Mouse (Mus musculus): ENCODE data around the gene Spint5. TPM values are rescaled to one million over a fixed set of nuclear protein-coding genes. Genes with fewer than 3 reads are reported as not detected.
"Not testable (repeated sequence)": the region's sequence is repeated elsewhere in the genome, so short reads cannot be mapped to it uniquely, and the experiment has no call there.

Gene Spint5
- polyA plus RNA-seq, 1 experiment from 2014 or later, result not detected

- H3K27ac ChIP-seq, result no peak overlapping the region
- H3K9ac ChIP-seq, result no peak overlapping the region
- no peaks in the 10 kb centered on the region for H3K4me1 ChIP-seq
- no peak overlapping the region for H3K4me2 ChIP-seq
- no peak for ATAC-seq (replicated peaks)
- H3K9me3 ChIP-seq, result no peaks in the 10 kb centered on the region
- H3K27me3 ChIP-seq (replicated peaks), result no peaks in the 10 kb centered on the region
- H3K36me3 ChIP-seq (replicated peaks), result no peaks in the 10 kb centered on the region
- 80% methylated on average over 5 of the region's 5 CpGs for WGBS
- no peak overlapping the region for H3K4me3 ChIP-seq
These were observed 10.9 kb upstream of the Spint5 start for GRCm38 (mm10) chr2:164704235-164704634.

GRCm38 (mm10) chr2:164705328-164705727 lies 9.8 kb upstream of the Spint5 start:
- Histone ChIP-seq H3K27me3 (replicated peaks) (no peaks in the 10 kb centered on the region), H3K4me3 (no peak overlapping the region), H3K4me2 (no peak overlapping the region), H3K9me3 (no peaks in the 10 kb centered on the region), H3K27ac (no peak overlapping the region), H3K36me3 (replicated peaks) (no peaks in the 10 kb centered on the region), H3K4me1 (no peaks in the 10 kb centered on the region), H3K9ac (no peak overlapping the region)
- WGBS, result 90% methylated on average over 6 of the region's 6 CpGs
- no peak for ATAC-seq (replicated peaks)

- Histone ChIP-seq H3K4me3 (no peak overlapping the region), H3K36me3 (replicated peaks) (no peaks in the 10 kb centered on the region), H3K27ac (no peak overlapping the region), H3K9ac (no peak overlapping the region), H3K9me3 (no peaks in the 10 kb centered on the region), H3K4me1 (no peaks in the 10 kb centered on the region), H3K4me2 (no peak overlapping the region), H3K27me3 (replicated peaks) (no peaks in the 10 kb centered on the region)
- 90% methylated on average over 14 of the region's 14 CpGs for WGBS
- no peak for ATAC-seq (replicated peaks)
These were observed 9.1 kb upstream of the Spint5 start for GRCm38 (mm10) chr2:164705991-164706390.

GRCm38 (mm10) chr2:164716194-164716786 lies 1.2 kb downstream of the Spint5 start:
- H3K9me3 ChIP-seq; H3K4me3 ChIP-seq; H3K27me3 ChIP-seq (replicated peaks); H3K9ac ChIP-seq; H3K36me3 ChIP-seq (replicated peaks); H3K4me2 ChIP-seq; ATAC-seq (replicated peaks); H3K27ac ChIP-seq; H3K4me1 ChIP-seq: not testable (repeated sequence)
- WGBS, result 93% methylated on average over 23 of the region's 23 CpGs

GRCm38 (mm10) chr2:164723276-164723675 lies 8.2 kb downstream of the Spint5 start:
- ATAC-seq (replicated peaks), result no peak
- no peak overlapping the region for H3K27ac ChIP-seq
- no peak overlapping the region for H3K4me2 ChIP-seq
- H3K9me3 ChIP-seq, result no peaks in the 10 kb centered on the region
- 66% methylated on average over 4 of the region's 4 CpGs for WGBS
- no peaks in the 10 kb centered on the region for H3K27me3 ChIP-seq (replicated peaks)
- H3K9ac ChIP-seq, result no peak overlapping the region
- H3K36me3 ChIP-seq (replicated peaks), result no peaks in the 10 kb centered on the region
- no peaks in the 10 kb centered on the region for H3K4me1 ChIP-seq
- H3K4me3 ChIP-seq, result no peak overlapping the region

- 21% methylated on average over 6 of the region's 6 CpGs for WGBS
- H3K9ac ChIP-seq, result no peak overlapping the region
- H3K4me1 ChIP-seq, result no peaks in the 10 kb centered on the region
- H3K4me2 ChIP-seq, result no peak overlapping the region
- no peak for ATAC-seq (replicated peaks)
- H3K27me3 ChIP-seq (replicated peaks), result no peaks in the 10 kb centered on the region
- no peaks in the 10 kb centered on the region for H3K9me3 ChIP-seq
- no peak overlapping the region for H3K4me3 ChIP-seq
- H3K27ac ChIP-seq, result no peak overlapping the region
- H3K36me3 ChIP-seq (replicated peaks), result no peaks in the 10 kb centered on the region
These were observed 11.0 kb downstream of the Spint5 start for GRCm38 (mm10) chr2:164725895-164726619.

GRCm38 (mm10) chr2:164731719-164732118 lies 16.6 kb downstream of the Spint5 start:
- Histone ChIP-seq H3K4me1 (no peaks in the 10 kb centered on the region), H3K4me2 (no peak overlapping the region), H3K36me3 (replicated peaks) (no peaks in the 10 kb centered on the region), H3K9me3 (no peaks in the 10 kb centered on the region), H3K27me3 (replicated peaks) (no peaks in the 10 kb centered on the region), H3K27ac (no peak overlapping the region), H3K4me3 (no peak overlapping the region), H3K9ac (no peak overlapping the region)
- ATAC-seq (replicated peaks), result no peak
- 86% methylated on average over 5 of the region's 5 CpGs for WGBS

GRCm38 (mm10) chr2:164733259-164733658 lies 18.2 kb downstream of the Spint5 start:
- H3K9ac ChIP-seq, result no peak overlapping the region
- no peaks in the 10 kb centered on the region for H3K27me3 ChIP-seq (replicated peaks)
- no peaks in the 10 kb centered on the region for H3K4me1 ChIP-seq
- 93% methylated on average over 2 of the region's 2 CpGs for WGBS
- H3K36me3 ChIP-seq (replicated peaks), result no peaks in the 10 kb centered on the region
- no peak overlapping the region for H3K4me2 ChIP-seq
- ATAC-seq (replicated peaks), result no peak
- H3K4me3 ChIP-seq, result no peak overlapping the region
- no peaks in the 10 kb centered on the region for H3K9me3 ChIP-seq
- H3K27ac ChIP-seq, result no peak overlapping the region

- Histone ChIP-seq H3K9ac (no peak overlapping the region), H3K4me2 (no peak overlapping the region), H3K4me3 (no peak overlapping the region), H3K36me3 (replicated peaks) (no peaks in the 10 kb centered on the region), H3K27me3 (replicated peaks) (no peaks in the 10 kb centered on the region), H3K27ac (no peak overlapping the region), H3K4me1 (no peaks in the 10 kb centered on the region), H3K9me3 (no peaks in the 10 kb centered on the region)
- 90% methylated on average over 5 of the region's 5 CpGs for WGBS
- no peak for ATAC-seq (replicated peaks)
These were observed 19.7 kb downstream of the Spint5 start for GRCm38 (mm10) chr2:164734839-164735238.

GRCm38 (mm10) chr2:164735446-164735845 lies 20.3 kb downstream of the Spint5 start:
- no peak overlapping the region for H3K9ac ChIP-seq
- no peak overlapping the region for H3K4me2 ChIP-seq
- H3K27me3 ChIP-seq (replicated peaks), result no peaks in the 10 kb centered on the region
- no peak overlapping the region for H3K27ac ChIP-seq
- no peak overlapping the region for H3K4me3 ChIP-seq
- H3K9me3 ChIP-seq, result no peaks in the 10 kb centered on the region
- ATAC-seq (replicated peaks), result no peak
- WGBS, result 90% methylated on average over 5 of the region's 5 CpGs
- no peaks in the 10 kb centered on the region for H3K36me3 ChIP-seq (replicated peaks)
- no peaks in the 10 kb centered on the region for H3K4me1 ChIP-seq

GRCm38 (mm10) chr2:164737377-164738090 lies 22.4 kb downstream of the Spint5 start:
- Histone ChIP-seq H3K9ac (no peak overlapping the region), H3K36me3 (replicated peaks) (no peaks in the 10 kb centered on the region), H3K4me3 (no peak overlapping the region), H3K4me1 (no peaks in the 10 kb centered on the region), H3K27me3 (replicated peaks) (no peaks in the 10 kb centered on the region), H3K9me3 (no peaks in the 10 kb centered on the region), H3K4me2 (no peak overlapping the region), H3K27ac (no peak overlapping the region)
- 75% methylated on average over 3 of the region's 3 CpGs for WGBS
- ATAC-seq (replicated peaks), result no peak

- H3K9ac ChIP-seq, result no peak overlapping the region
- H3K36me3 ChIP-seq (replicated peaks), result no peaks in the 10 kb centered on the region
- WGBS, result 65% methylated on average over 7 of the region's 7 CpGs
- H3K9me3 ChIP-seq, result no peaks in the 10 kb centered on the region
- H3K27me3 ChIP-seq (replicated peaks), result no peaks in the 10 kb centered on the region
- no peak overlapping the region for H3K4me3 ChIP-seq
- peaks cover 1% of the 10 kb centered on the region for H3K4me1 ChIP-seq
- no peak overlapping the region for H3K4me2 ChIP-seq
- ATAC-seq (replicated peaks), result no peak
- no peak overlapping the region for H3K27ac ChIP-seq
These were observed 24.8 kb downstream of the Spint5 start for GRCm38 (mm10) chr2:164739876-164740275.
